Mouse (Mus musculus): Measurements from ENCODE around the gene Lrrn2. TPM values are rescaled to one million over a fixed set of nuclear protein-coding genes. Genes with fewer than 3 reads are reported as not detected.

Lrrn2 gene
- polyA plus RNA-seq, 1 experiment from 2014 or later = 5.7 TPM

DNA sequence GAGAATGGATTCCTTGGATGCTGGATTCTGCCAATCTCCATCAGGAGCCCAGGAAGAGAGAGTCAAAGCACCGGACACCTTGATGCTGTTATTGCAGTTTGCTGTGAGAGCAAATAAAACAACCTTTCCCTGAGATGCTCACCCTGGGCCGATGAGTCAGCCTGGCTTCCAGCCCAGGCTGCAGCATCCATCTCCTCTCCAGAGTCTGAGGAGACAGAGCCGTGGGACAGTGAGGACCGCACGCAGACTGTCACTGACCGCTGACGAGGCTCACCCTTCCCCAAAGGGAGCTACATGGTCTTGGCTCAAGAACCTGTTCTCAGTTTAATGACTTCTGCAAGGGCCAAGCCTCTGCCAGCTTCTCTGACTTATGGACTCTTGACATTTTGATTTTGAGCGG is 34.3 kb upstream of the Lrrn2 start:
- Histone ChIP-seq H3K36me3 (ENCODE audit: control insufficient read depth, insufficient read depth, low read length) (no peaks in the 10 kb centered on the region), H3K27me3 (ENCODE audit: control insufficient read depth, insufficient read depth, low read length) (no peaks in the 10 kb centered on the region), H3K9me3 (replicated peaks; ENCODE audit: control insufficient read depth, low read length) (peaks cover 4% of the 10 kb centered on the region), H3K9ac (ENCODE audit: low read depth, low read length) (no peak overlapping the region), H3K4me2 (no peak overlapping the region), H3K4me1 (ENCODE audit: control insufficient read depth, insufficient read depth, low read length) (no peaks in the 10 kb centered on the region; the same call in 1 of the 2 replicates), H3K4me3 (ENCODE audit: low read depth, low read length) (no peak overlapping the region), H3K27ac (ENCODE audit: low read depth, low read length) (no peak overlapping the region)
- WGBS (ENCODE audit: insufficient replicate concordance) = 83% methylated on average over 8 of the region's 8 CpGs
- ATAC-seq (replicated peaks; ENCODE audit: insufficient number of reproducible peaks, low FRiP score, low TSS enrichment) = no peak

- Histone ChIP-seq H3K4me1 (ENCODE audit: control insufficient read depth, insufficient read depth, low read length) (peaks cover 29% of the 10 kb centered on the region), H3K9me3 (replicated peaks; ENCODE audit: control insufficient read depth, low read length) (peaks cover 4% of the 10 kb centered on the region), H3K27me3 (ENCODE audit: control insufficient read depth, insufficient read depth, low read length) (no peaks in the 10 kb centered on the region), H3K4me3 (ENCODE audit: low read depth, low read length) (no peak overlapping the region), H3K4me2 (no peak overlapping the region), H3K36me3 (ENCODE audit: control insufficient read depth, insufficient read depth, low read length) (no peaks in the 10 kb centered on the region), H3K27ac (ENCODE audit: low read depth, low read length) (no peak overlapping the region), H3K9ac (ENCODE audit: low read depth, low read length) (no peak overlapping the region)
- no peak for ATAC-seq (replicated peaks; ENCODE audit: insufficient number of reproducible peaks, low FRiP score, low TSS enrichment)
- WGBS (ENCODE audit: insufficient replicate concordance) = 52% methylated on average over 5 of the region's 5 CpGs
These were observed 29.3 kb upstream of the Lrrn2 start for GRCm38 (mm10) chr1:132850809-132851208.

GRCm38 (mm10) chr1:132851296-132851695 is 28.8 kb upstream of the Lrrn2 start:
- 69% methylated on average over 2 of the region's 2 CpGs for WGBS (ENCODE audit: insufficient replicate concordance)
- H3K36me3 ChIP-seq (ENCODE audit: control insufficient read depth, insufficient read depth, low read length) = no peaks in the 10 kb centered on the region
- peak overlapping the region; percentile 76; the same call in 1 of the 2 replicates for H3K27ac ChIP-seq (ENCODE audit: low read depth, low read length)
- H3K9ac ChIP-seq (ENCODE audit: low read depth, low read length) = no peak overlapping the region
- peaks cover 29% of the 10 kb centered on the region for H3K4me1 ChIP-seq (ENCODE audit: control insufficient read depth, insufficient read depth, low read length)
- H3K27me3 ChIP-seq (ENCODE audit: control insufficient read depth, insufficient read depth, low read length) = no peaks in the 10 kb centered on the region
- H3K4me2 ChIP-seq = no peak overlapping the region
- H3K9me3 ChIP-seq (replicated peaks; ENCODE audit: control insufficient read depth, low read length) = peaks cover 4% of the 10 kb centered on the region
- no peak overlapping the region for H3K4me3 ChIP-seq (ENCODE audit: low read depth, low read length)
- ATAC-seq (replicated peaks; ENCODE audit: insufficient number of reproducible peaks, low FRiP score, low TSS enrichment) = no peak

GRCm38 (mm10) chr1:132851771-132852170 is 28.3 kb upstream of the Lrrn2 start:
- 34% methylated on average over 4 of the region's 4 CpGs for WGBS (ENCODE audit: insufficient replicate concordance)
- Histone ChIP-seq H3K36me3 (ENCODE audit: control insufficient read depth, insufficient read depth, low read length) (no peaks in the 10 kb centered on the region), H3K4me3 (ENCODE audit: low read depth, low read length) (no peak overlapping the region), H3K9me3 (replicated peaks; ENCODE audit: control insufficient read depth, low read length) (peaks cover 4% of the 10 kb centered on the region), H3K4me1 (ENCODE audit: control insufficient read depth, insufficient read depth, low read length) (peaks cover 29% of the 10 kb centered on the region), H3K27me3 (ENCODE audit: control insufficient read depth, insufficient read depth, low read length) (no peaks in the 10 kb centered on the region), H3K9ac (ENCODE audit: low read depth, low read length) (no peak overlapping the region), H3K4me2 (no peak overlapping the region), H3K27ac (ENCODE audit: low read depth, low read length) (peak overlapping the region; percentile 76)
- ATAC-seq (replicated peaks; ENCODE audit: insufficient number of reproducible peaks, low FRiP score, low TSS enrichment) = peak; percentile 63; the same call in 1 of the 2 replicates

DNA sequence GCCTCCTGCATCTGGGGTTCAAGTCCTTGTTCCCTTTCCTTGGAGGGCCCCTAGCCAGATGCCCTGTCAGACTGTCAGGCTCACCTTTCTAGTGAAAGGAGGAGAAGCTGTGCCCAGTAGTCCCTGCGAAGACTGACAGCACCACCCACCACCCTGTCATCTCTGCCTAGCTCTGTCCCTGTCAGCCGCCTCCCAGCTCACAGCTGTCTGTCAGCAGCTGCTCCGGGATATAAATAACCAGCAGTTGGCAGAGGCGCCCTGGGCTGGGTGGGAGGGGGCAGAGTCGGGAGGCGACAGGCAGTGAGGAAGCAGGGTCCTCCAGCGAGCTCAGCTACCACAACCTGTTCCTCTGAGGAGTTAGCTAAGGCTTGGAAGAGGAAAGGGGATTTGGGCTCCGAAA is 26.8 kb upstream of the Lrrn2 start:
- H3K4me3 ChIP-seq (ENCODE audit: low read depth, low read length) = no peak overlapping the region
- H3K36me3 ChIP-seq (ENCODE audit: control insufficient read depth, insufficient read depth, low read length) = no peaks in the 10 kb centered on the region
- peaks cover 29% of the 10 kb centered on the region for H3K4me1 ChIP-seq (ENCODE audit: control insufficient read depth, insufficient read depth, low read length)
- H3K4me2 ChIP-seq = no peak overlapping the region
- H3K9me3 ChIP-seq (replicated peaks; ENCODE audit: control insufficient read depth, low read length) = no peaks in the 10 kb centered on the region
- no peak overlapping the region for H3K9ac ChIP-seq (ENCODE audit: low read depth, low read length)
- H3K27ac ChIP-seq (ENCODE audit: low read depth, low read length) = peak overlapping the region; percentile 47
- ATAC-seq (replicated peaks; ENCODE audit: insufficient number of reproducible peaks, low FRiP score, low TSS enrichment) = 0 out of 2 replicates have a peak, but pooled peaks have one; percentile 71
- no peaks in the 10 kb centered on the region for H3K27me3 ChIP-seq (ENCODE audit: control insufficient read depth, insufficient read depth, low read length)
- 9% methylated on average over 8 of the region's 8 CpGs for WGBS (ENCODE audit: insufficient replicate concordance)

GRCm38 (mm10) chr1:132858516-132859383 is 21.3 kb upstream of the Lrrn2 start:
- Histone ChIP-seq H3K27me3 (ENCODE audit: control insufficient read depth, insufficient read depth, low read length) (no peaks in the 10 kb centered on the region), H3K27ac (ENCODE audit: low read depth, low read length) (no peak overlapping the region), H3K4me3 (ENCODE audit: low read depth, low read length) (no peak overlapping the region), H3K4me1 (ENCODE audit: control insufficient read depth, insufficient read depth, low read length) (peaks cover 12% of the 10 kb centered on the region; the same call in 1 of the 2 replicates), H3K9me3 (replicated peaks; ENCODE audit: control insufficient read depth, low read length) (no peaks in the 10 kb centered on the region), H3K36me3 (ENCODE audit: control insufficient read depth, insufficient read depth, low read length) (no peaks in the 10 kb centered on the region), H3K9ac (ENCODE audit: low read depth, low read length) (no peak overlapping the region), H3K4me2 (no peak overlapping the region)
- no peak for ATAC-seq (replicated peaks; ENCODE audit: insufficient number of reproducible peaks, low FRiP score, low TSS enrichment)
- WGBS (ENCODE audit: insufficient replicate concordance) = 62% methylated on average over 5 of the region's 5 CpGs

GRCm38 (mm10) chr1:132864220-132864619 is 15.9 kb upstream of the Lrrn2 start:
- Histone ChIP-seq H3K36me3 (ENCODE audit: control insufficient read depth, insufficient read depth, low read length) (no peaks in the 10 kb centered on the region), H3K4me2 (no peak overlapping the region), H3K9me3 (replicated peaks; ENCODE audit: control insufficient read depth, low read length) (no peaks in the 10 kb centered on the region), H3K27ac (ENCODE audit: low read depth, low read length) (no peak overlapping the region), H3K9ac (ENCODE audit: low read depth, low read length) (no peak overlapping the region), H3K27me3 (ENCODE audit: control insufficient read depth, insufficient read depth, low read length) (no peaks in the 10 kb centered on the region), H3K4me3 (ENCODE audit: low read depth, low read length) (no peak overlapping the region), H3K4me1 (ENCODE audit: control insufficient read depth, insufficient read depth, low read length) (peaks cover 4% of the 10 kb centered on the region; the same call in 1 of the 2 replicates)
- ATAC-seq (replicated peaks; ENCODE audit: insufficient number of reproducible peaks, low FRiP score, low TSS enrichment) = no peak
- WGBS (ENCODE audit: insufficient replicate concordance) = 66% methylated on average over 2 of the region's 2 CpGs

- Histone ChIP-seq H3K27ac (ENCODE audit: low read depth, low read length) (no peak overlapping the region), H3K36me3 (ENCODE audit: control insufficient read depth, insufficient read depth, low read length) (no peaks in the 10 kb centered on the region), H3K4me1 (ENCODE audit: control insufficient read depth, insufficient read depth, low read length) (peaks cover 4% of the 10 kb centered on the region; the same call in 1 of the 2 replicates), H3K4me2 (no peak overlapping the region), H3K4me3 (ENCODE audit: low read depth, low read length) (no peak overlapping the region), H3K9ac (ENCODE audit: low read depth, low read length) (no peak overlapping the region), H3K9me3 (replicated peaks; ENCODE audit: control insufficient read depth, low read length) (no peaks in the 10 kb centered on the region), H3K27me3 (ENCODE audit: control insufficient read depth, insufficient read depth, low read length) (no peaks in the 10 kb centered on the region)
- whole genome bisulfite sequencing (ENCODE audit: insufficient replicate concordance) = 58% methylated on average over 4 of the region's 4 CpGs
- ATAC-seq (replicated peaks; ENCODE audit: insufficient number of reproducible peaks, low FRiP score, low TSS enrichment) = no peak
These were observed 14.5 kb upstream of the Lrrn2 start for GRCm38 (mm10) chr1:132865585-132865984.

- Histone ChIP-seq H3K4me2 (no peak overlapping the region), H3K4me3 (ENCODE audit: low read depth, low read length) (no peak overlapping the region), H3K9me3 (replicated peaks; ENCODE audit: control insufficient read depth, low read length) (no peaks in the 10 kb centered on the region), H3K27ac (ENCODE audit: low read depth, low read length) (no peak overlapping the region), H3K36me3 (ENCODE audit: control insufficient read depth, insufficient read depth, low read length) (no peaks in the 10 kb centered on the region), H3K27me3 (ENCODE audit: control insufficient read depth, insufficient read depth, low read length) (no peaks in the 10 kb centered on the region), H3K9ac (ENCODE audit: low read depth, low read length) (no peak overlapping the region), H3K4me1 (ENCODE audit: control insufficient read depth, insufficient read depth, low read length) (no peaks in the 10 kb centered on the region)
- WGBS (ENCODE audit: insufficient replicate concordance) = 56% methylated on average over 7 of the region's 7 CpGs
- ATAC-seq (replicated peaks; ENCODE audit: insufficient number of reproducible peaks, low FRiP score, low TSS enrichment) = no peak
These were observed 9.7 kb upstream of the Lrrn2 start for GRCm38 (mm10) chr1:132870327-132870726.
